Mouse (Mus musculus) brain, embryonic 14.5 days (tissue): ENCODE results near the gene Slc9a4.

Experiments used
- CTCF ChIP-seq: fragments of 200-500 bp; IDR thresholded peaks from 2 replicates; pipeline ENCODE4 v1.5.1; 2012; ENCODE audit warnings: inconsistent platforms, mild to moderate bottlenecking, moderate library complexity, borderline replicate concordance; ENCODE audit not compliant: insufficient read depth, insufficient read length; ENCODE audit errors: extremely low read depth
- POLR2A ChIP-seq: fragments of 200-500 bp; IDR thresholded peaks from 2 replicates; pipeline ENCODE4 v1.6.1; 2012; ENCODE audit warnings: mild to moderate bottlenecking, inconsistent platforms, borderline replicate concordance; ENCODE audit not compliant: poor library complexity, insufficient read depth, insufficient read length, severe bottlenecking; ENCODE audit errors: extremely low read depth

GRCm38 (mm10) chr1:40613219-40613618 is 33.3 kb downstream of the Slc9a4 start:
- TF ChIP-seq CTCF (no peak), POLR2A (no peak)
